Mouse (Mus musculus): Measurements from ENCODE around the gene Twsg1. TPM values are rescaled to one million over a fixed set of nuclear protein-coding genes. Genes with fewer than 3 reads are reported as not detected.

Gene Twsg1
- total RNA-seq (2023): 10 to 100 TPM; 15.6 to 22.3 TPM

DNA sequence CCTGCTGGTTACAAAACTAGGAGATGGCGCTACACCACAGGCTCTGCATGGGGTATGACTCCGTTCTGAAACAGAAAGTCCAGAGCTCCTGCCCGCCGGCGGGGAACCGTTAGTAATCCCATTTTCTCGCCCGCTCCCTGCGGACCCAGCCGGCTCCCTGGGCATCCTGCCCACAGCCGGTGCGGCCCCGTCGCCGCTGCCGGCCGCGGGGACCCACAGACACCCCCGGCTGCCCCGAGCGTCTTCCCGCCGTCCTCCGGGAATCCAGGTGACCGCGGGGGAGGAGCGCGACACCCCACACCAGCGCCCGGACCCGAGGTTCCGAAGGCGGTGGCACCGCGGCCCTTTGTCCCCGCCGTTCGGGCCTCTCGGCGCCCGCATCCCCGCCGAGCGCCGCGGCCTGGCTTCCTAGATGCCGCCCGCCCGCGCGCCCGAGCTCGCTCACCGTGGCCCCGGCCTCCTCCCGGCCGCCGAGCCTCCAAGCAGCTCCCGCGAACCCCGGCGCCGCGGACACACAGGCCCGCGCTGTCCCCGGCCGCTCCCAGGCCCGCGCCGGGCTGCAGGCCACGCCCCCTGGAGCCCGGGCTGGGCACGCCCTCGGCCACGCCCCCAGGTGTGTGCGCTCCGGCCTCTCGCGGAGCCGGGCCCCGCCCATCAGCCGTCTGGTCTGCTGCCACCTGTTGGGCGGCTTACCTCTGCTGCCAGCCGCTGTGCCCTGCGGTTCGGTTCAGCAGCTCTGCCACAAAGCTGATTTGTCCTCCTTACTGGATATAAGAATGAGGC is at the start of gene Twsg1:
Gene Twsg1 (minus strand): TSS at position 605 of the 783 bp plus-strand sequence.

GRCm38 (mm10) chr17:65885697-65886529 is 65.1 kb downstream of the Twsg1 start, which contains the start of gene Ralbp1:
Gene Ralbp1, minus strand, starts transcription at chr17:65885798.

Other genes with a start within 250 kb of the Twsg1 start
- 1 to 10 TPM; 1.6 to 1.8 TPM for gene Rab31, start 178.5 kb downstream of the Twsg1 start, total RNA-seq (2023)
- 10 to 100 TPM; 70.4 to 73.0 TPM for gene Ppp4r1, start 168.7 kb downstream of the Twsg1 start, total RNA-seq (2023)
- gene Ralbp1, start 65.4 kb downstream of the Twsg1 start, total RNA-seq (2023): 10 to 100 TPM; 54.4 to 61.1 TPM
- 10 to 100 TPM; 74.3 to 75.0 TPM for gene Ankrd12, start 125.9 kb upstream of the Twsg1 start, total RNA-seq (2023)
- gene Ndufv2, start 150.3 kb upstream of the Twsg1 start, total RNA-seq (2023): 10 to 100 TPM; 81.6 to 84.7 TPM
- gene Washc1, start 160.3 kb upstream of the Twsg1 start, total RNA-seq (2023): 10 to 100 TPM; 54.4 to 59.6 TPM
- 10 to 100 TPM; 30.7 to 34.0 TPM for gene Ddx11, start 172.3 kb upstream of the Twsg1 start, total RNA-seq (2023)

Measured in T-cell, adult 66 days (primary cell).